ENCODE assay signal across 8 mouse cellular contexts in the genomic region with DNA sequence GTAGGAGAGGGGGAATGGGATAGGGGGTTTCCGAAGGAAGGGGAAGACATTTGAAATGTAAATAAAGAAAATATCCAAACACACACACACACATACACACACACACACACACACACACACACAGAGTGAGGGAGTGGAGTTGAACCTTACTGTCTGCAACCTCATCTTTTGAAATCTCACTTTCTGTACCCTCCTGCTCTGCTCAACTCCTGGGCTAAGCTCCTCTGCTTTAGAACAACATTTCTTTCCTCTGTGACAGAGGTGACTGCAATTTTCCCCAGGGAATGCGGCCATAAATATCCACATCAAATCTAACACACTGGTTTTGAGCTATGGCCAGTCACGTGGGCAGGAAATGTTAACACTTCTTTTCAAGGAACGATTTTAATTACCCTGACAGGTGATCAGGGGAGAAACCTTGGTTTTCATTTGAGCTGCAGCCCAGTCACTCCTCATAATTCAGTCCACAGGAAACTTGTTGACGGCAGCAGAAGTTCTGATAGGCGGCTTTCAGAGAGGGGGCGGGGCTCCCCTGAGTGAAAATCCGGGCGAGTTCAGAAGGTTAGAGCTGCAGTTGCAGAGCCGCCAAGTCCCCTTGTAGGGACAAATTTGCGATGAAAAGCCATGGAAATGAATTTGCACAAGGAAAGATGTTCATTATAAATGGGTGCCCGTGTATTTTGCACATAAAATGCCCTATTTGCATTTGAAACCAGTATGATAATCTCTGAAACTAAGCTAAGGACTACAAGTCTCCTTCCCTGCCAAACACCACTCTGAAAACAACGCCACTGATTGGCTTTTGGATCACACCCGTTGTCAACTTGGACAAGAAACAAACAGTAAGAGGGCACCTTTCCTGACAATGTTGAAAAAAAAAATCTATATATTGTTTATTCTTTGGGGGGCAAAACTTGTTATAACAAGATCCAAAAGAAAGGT.
DNase-seq lines count a peak whose midpoint lies in the region; ATAC-seq and TF ChIP-seq lines count a peak whose summit lies in the region.

No protein-coding gene starts in this region.

- H3K9me3 ChIP-seq in embryonic facial prominence, embryonic 14.5 days (ENCODE audit: control insufficient read depth, low read length): no peaks in the 10 kb centered on the region
- H3K9me3 ChIP-seq in heart, embryonic 16.5 days (replicated peaks; ENCODE audit: control insufficient read depth, low read length): 0 out of 2 replicates have a peak, but pooled peaks cover 2% of the 10 kb centered on the region
- no peaks in the 10 kb centered on the region for H3K9me3 ChIP-seq in kidney, embryonic 15.5 days (replicated peaks)
- no peaks in the 10 kb centered on the region for H3K9me3 ChIP-seq in lung, postnatal 0 days (ENCODE audit: low read length)
- H3K9me3 ChIP-seq in stomach, embryonic 14.5 days (ENCODE audit: control insufficient read depth, low read depth, low read length): no peaks in the 10 kb centered on the region

- TF ChIP-seq EP300 in lung, postnatal 0 days (IDR thresholded peaks at IDR 0.05): no peak

- no peak overlapping the region for H3K9ac ChIP-seq in embryonic facial prominence, embryonic 14.5 days (ENCODE audit: low read depth, low read length)
- no peak overlapping the region for H3K9ac ChIP-seq in heart, embryonic 16.5 days (ENCODE audit: low read length)
- no peak overlapping the region for H3K9ac ChIP-seq in kidney, embryonic 15.5 days
- H3K9ac ChIP-seq in lung, postnatal 0 days (replicated peaks; ENCODE audit: low read depth): no peak overlapping the region
- no peak overlapping the region for H3K9ac ChIP-seq in stomach, embryonic 14.5 days (replicated peaks; ENCODE audit: low read depth, low read length)

- no peak for TF ChIP-seq CTCF in lung, postnatal 0 days (IDR thresholded peaks at IDR 0.05)

- H3K36me3 ChIP-seq in embryonic facial prominence, embryonic 14.5 days (ENCODE audit: control insufficient read depth, insufficient read depth, low read length): no peaks in the 10 kb centered on the region
- no peaks in the 10 kb centered on the region for H3K36me3 ChIP-seq in heart, embryonic 16.5 days (ENCODE audit: control insufficient read depth, insufficient read depth)
- no peaks in the 10 kb centered on the region for H3K36me3 ChIP-seq in kidney, embryonic 15.5 days
- H3K36me3 ChIP-seq in lung, postnatal 0 days (ENCODE audit: insufficient read depth, low read length): no peaks in the 10 kb centered on the region
- no peaks in the 10 kb centered on the region for H3K36me3 ChIP-seq in stomach, embryonic 14.5 days (ENCODE audit: control insufficient read depth, insufficient read depth, low read length)

- no peaks in the 10 kb centered on the region for H3K27me3 ChIP-seq in embryonic facial prominence, embryonic 14.5 days (replicated peaks; ENCODE audit: control insufficient read depth, insufficient read depth, low read length)
- H3K27me3 ChIP-seq in heart, embryonic 16.5 days (ENCODE audit: control insufficient read depth, insufficient read depth, low read length): no peaks in the 10 kb centered on the region
- no peaks in the 10 kb centered on the region for H3K27me3 ChIP-seq in kidney, embryonic 15.5 days
- no peaks in the 10 kb centered on the region for H3K27me3 ChIP-seq in lung, postnatal 0 days (replicated peaks; ENCODE audit: insufficient read depth, low read length)
- H3K27me3 ChIP-seq in stomach, embryonic 14.5 days (ENCODE audit: control insufficient read depth, insufficient read depth, low read length): no peaks in the 10 kb centered on the region

- H3K27ac ChIP-seq in embryonic facial prominence, embryonic 14.5 days (replicated peaks; ENCODE audit: low read depth, low read length): no peak overlapping the region
- no peak overlapping the region for H3K27ac ChIP-seq in heart, embryonic 16.5 days (ENCODE audit: low read length)
- no peak overlapping the region for H3K27ac ChIP-seq in kidney, embryonic 15.5 days
- H3K27ac ChIP-seq in lung, postnatal 0 days (ENCODE audit: low read length): no peak overlapping the region
- H3K27ac ChIP-seq in stomach, embryonic 14.5 days (ENCODE audit: low read length): no peak overlapping the region

- H3K4me1 ChIP-seq in embryonic facial prominence, embryonic 14.5 days (ENCODE audit: control insufficient read depth, insufficient read depth, low read length): peaks cover 4% of the 10 kb centered on the region; the same call in 1 of the 2 replicates
- peaks cover 2% of the 10 kb centered on the region; the same call in 1 of the 2 replicates for H3K4me1 ChIP-seq in heart, embryonic 16.5 days (ENCODE audit: control insufficient read depth, insufficient read depth, low read length)
- H3K4me1 ChIP-seq in kidney, embryonic 15.5 days: peaks cover 7% of the 10 kb centered on the region; the same call in 1 of the 2 replicates
- no peaks in the 10 kb centered on the region for H3K4me1 ChIP-seq in lung, postnatal 0 days (ENCODE audit: insufficient read depth, low read depth, low read length)
- H3K4me1 ChIP-seq in stomach, embryonic 14.5 days (ENCODE audit: control insufficient read depth, insufficient read depth, low read length): peaks cover 7% of the 10 kb centered on the region; the same call in 1 of the 2 replicates

- WGBS in embryonic facial prominence, embryonic 14.5 days: 18% methylated on average over 14 of the region's 14 CpGs
- 15% methylated on average over 14 of the region's 14 CpGs for WGBS in heart, embryonic 16.5 days
- 12% methylated on average over 14 of the region's 14 CpGs for WGBS in kidney, embryonic 15.5 days
- WGBS in lung, postnatal 0 days: 11% methylated on average over 14 of the region's 14 CpGs
- WGBS in stomach, embryonic 14.5 days: 15% methylated on average over 14 of the region's 14 CpGs

- peak; percentile 6 for DNase-seq in right cerebral cortex, adult 18-20 months
- no peak for DNase-seq in right cerebral cortex, postnatal 25 days
- DNase-seq in embryonic facial prominence, embryonic 14.5 days (ENCODE audit: low spot score): peak; percentile 65
- peak; percentile 45 for DNase-seq in lung, postnatal 0 days (ENCODE audit: low spot score)
- DNase-seq in urinary bladder, postnatal 10 days (ENCODE audit: low spot score): no peak

- H3K4me2 ChIP-seq in embryonic facial prominence, embryonic 14.5 days (ENCODE audit: low read depth, low read length): peak overlapping the region; percentile 38
- peak overlapping the region; percentile 54 for H3K4me2 ChIP-seq in heart, embryonic 16.5 days (ENCODE audit: low read depth, low read length)
- peak overlapping the region; percentile 50 for H3K4me2 ChIP-seq in kidney, embryonic 15.5 days
- H3K4me2 ChIP-seq in lung, postnatal 0 days (replicated peaks; ENCODE audit: low read depth, low read length): peak overlapping the region; percentile 46
- peak overlapping the region; percentile 21 for H3K4me2 ChIP-seq in stomach, embryonic 14.5 days (replicated peaks; ENCODE audit: low read depth, low read length)

- ATAC-seq in embryonic facial prominence, embryonic 14.5 days (ENCODE audit: low read depth): 0 out of 2 replicates have a peak, but pooled peaks have one; percentile 60
- ATAC-seq in heart, embryonic 16.5 days (replicated peaks; ENCODE audit: extremely low read depth, insufficient read depth, low FRiP score): peak; percentile 67; the same call in 1 of the 2 replicates
- peak; percentile 85 for ATAC-seq in kidney, embryonic 15.5 days (replicated peaks; ENCODE audit: low FRiP score)
- peak; percentile 71 for ATAC-seq in lung, postnatal 0 days
- ATAC-seq in stomach, embryonic 14.5 days (ENCODE audit: insufficient number of reproducible peaks, insufficient read depth, low FRiP score, low read depth): no peak

- H3K4me3 ChIP-seq in embryonic facial prominence, embryonic 14.5 days (ENCODE audit: low read depth, low read length): 0 out of 2 replicates have a peak overlapping the region, but pooled peaks have one; percentile 2
- peak overlapping the region; percentile 18 for H3K4me3 ChIP-seq in heart, embryonic 16.5 days (ENCODE audit: low read length)
- peak overlapping the region; percentile 21 for H3K4me3 ChIP-seq in kidney, embryonic 15.5 days (replicated peaks)
- no peak overlapping the region for H3K4me3 ChIP-seq in lung, postnatal 0 days (ENCODE audit: low read depth, low read length)
- H3K4me3 ChIP-seq in stomach, embryonic 14.5 days (ENCODE audit: low read depth, low read length): no peak overlapping the region

Comparison
In these comparisons a context has a peak if more than half of its experiments do, and no peak if none do; other contexts are left out.
1. DNase-seq: peak in right cerebral cortex, adult 18-20 months (single experiment), embryonic facial prominence, embryonic 14.5 days (single experiment) and lung, postnatal 0 days (single experiment); none in right cerebral cortex, postnatal 25 days (single experiment) and urinary bladder, postnatal 10 days (single experiment).
2. H3K4me3 ChIP-seq: peak in embryonic facial prominence, embryonic 14.5 days (single experiment), heart, embryonic 16.5 days (single experiment) and kidney, embryonic 15.5 days (single experiment); none in lung, postnatal 0 days (single experiment) and stomach, embryonic 14.5 days (single experiment).
3. Peak in every context shown above with its lines, with median percentiles within 50 percentile points of each other: H3K4me2 ChIP-seq.